Mouse (Mus musculus) right cerebral cortex, postnatal 4 days (tissue): ENCODE measurements around the gene Papss2.
"Not testable (repeated sequence)": the region's sequence is repeated elsewhere in the genome, so short reads cannot be mapped to it uniquely, and the experiment has no call there.

Experiments
- DNase-seq: peaks from one replicate; pipeline ENCODE4 v3.0.0-alpha.2; 2022

Gene Papss2

GRCm38 (mm10) chr19:32641995-32642394 is 46.4 kb downstream of the Papss2 start:
- DNase-seq, result no peak

GRCm38 (mm10) chr19:32643642-32644041 is 48.1 kb downstream of the Papss2 start:
- no peak for DNase-seq

DNA sequence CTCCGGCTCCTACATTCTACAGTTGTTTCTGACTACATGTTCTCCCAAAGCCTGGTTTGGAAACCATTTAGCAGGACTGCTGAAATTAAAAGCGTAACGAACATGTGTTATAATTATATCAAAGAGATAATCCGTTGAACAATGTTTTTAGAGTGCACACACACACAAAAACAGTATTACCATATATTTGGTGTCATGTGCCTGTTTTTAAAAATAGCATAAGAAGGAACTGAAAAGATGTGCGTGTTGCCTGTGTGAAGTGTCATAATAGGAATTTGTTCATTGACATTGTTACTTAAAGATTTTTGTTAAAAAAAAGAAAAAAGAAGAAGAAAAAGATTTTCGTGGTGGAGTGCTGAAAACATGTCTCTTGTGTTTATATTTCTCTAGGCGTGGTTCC is 50.3 kb downstream of the Papss2 start:
- no peak for DNase-seq

GRCm38 (mm10) chr19:32646382-32646781 is 50.8 kb downstream of the Papss2 start:
- DNase-seq, result no peak

GRCm38 (mm10) chr19:32648019-32648571 is 52.5 kb downstream of the Papss2 start:
- no peak for DNase-seq

- DNase-seq, result no peak
Measured at GRCm38 (mm10) chr19:32651046-32651445, 55.5 kb downstream of the Papss2 start.

DNA sequence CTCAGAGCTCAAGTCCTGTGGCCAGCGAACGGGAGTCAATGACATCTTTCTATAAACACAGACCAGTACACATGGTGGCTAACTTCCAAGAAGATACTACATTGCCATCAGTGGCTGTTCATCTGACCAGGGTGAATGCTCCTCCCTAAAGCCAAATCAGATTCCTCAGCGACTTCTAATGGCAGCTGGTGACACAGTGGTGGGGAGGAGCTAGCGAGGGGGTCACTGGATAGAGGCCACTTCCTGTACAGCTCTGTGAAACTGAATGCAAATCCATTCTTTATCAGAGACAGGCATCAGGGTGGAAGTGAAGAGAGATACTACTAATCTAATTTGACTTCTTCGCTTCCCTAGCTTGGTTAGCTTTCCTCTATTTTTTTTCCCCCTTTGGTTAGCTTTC is 57.5 kb downstream of the Papss2 start:
- DNase-seq, result no peak

- DNase-seq, result no peak
Measured at GRCm38 (mm10) chr19:32653630-32654362, 58.2 kb downstream of the Papss2 start.

- DNase-seq, result no peak
Measured at GRCm38 (mm10) chr19:32659346-32659745, 63.8 kb downstream of the Papss2 start.

DNA sequence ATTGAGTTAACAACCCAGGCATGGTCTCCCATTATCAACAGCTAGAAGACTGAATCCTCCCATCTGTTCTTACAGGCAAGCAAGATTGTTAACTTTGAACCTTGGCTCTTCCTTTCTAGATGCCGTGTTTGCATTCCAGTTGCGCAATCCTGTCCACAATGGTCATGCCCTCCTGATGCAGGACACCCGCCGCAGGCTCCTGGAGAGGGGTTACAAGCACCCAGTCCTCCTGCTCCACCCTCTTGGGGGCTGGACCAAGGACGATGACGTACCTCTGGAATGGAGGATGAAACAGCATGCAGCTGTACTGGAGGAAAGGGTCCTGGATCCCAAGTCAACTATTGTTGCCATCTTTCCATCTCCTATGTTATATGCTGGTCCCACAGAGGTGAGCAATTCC is 67.3 kb downstream of the Papss2 start:
- no peak for DNase-seq

- DNase-seq, result no peak
Measured at GRCm38 (mm10) chr19:32665243-32665642, 69.7 kb downstream of the Papss2 start.

- DNase-seq, result not testable (repeated sequence)
Measured at GRCm38 (mm10) chr19:32667830-32668229, 72.2 kb downstream of the Papss2 start.

DNA sequence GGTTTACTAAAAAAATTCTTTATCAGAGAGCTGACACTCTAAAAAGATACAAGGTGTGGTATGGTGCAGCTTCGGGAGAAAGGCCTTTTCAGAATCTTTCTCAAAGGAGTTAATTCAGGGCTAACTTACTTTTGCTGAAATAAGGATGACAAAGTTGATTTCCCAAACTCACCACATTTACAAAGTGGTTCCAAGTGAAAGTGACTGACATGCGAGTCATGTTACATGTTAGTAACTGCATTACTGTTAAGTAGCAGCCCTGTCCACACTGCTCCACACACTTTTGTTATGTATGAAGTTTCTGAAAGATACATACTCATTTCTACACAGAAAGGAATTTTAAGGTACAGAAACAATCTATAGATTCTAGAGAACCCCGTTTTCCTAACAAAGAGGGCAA is 80.2 kb downstream of the Papss2 start:
- no peak for DNase-seq

DNA sequence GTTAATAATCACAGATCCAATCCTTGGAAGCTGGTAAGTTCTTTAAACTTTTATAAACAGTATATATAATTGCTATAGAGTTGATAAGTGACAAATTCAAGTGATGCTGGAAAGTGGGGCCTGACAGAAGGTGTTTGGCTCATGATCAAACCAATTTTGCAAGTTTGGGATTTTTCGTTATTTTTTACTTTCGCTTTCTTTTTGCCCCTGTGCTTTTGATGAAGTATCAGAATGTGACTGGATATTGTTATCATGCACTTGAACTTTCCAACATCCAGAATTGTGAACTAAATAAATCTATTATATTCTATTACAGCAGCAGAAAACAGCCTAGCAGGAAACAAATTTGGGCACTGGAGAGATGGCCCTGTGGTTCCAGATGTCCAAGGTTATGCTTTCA is 85.3 kb downstream of the Papss2 start:
- no peak for DNase-seq

GRCm38 (mm10) chr19:32683081-32683480 is 87.5 kb downstream of the Papss2 start:
- no peak for DNase-seq

DNA sequence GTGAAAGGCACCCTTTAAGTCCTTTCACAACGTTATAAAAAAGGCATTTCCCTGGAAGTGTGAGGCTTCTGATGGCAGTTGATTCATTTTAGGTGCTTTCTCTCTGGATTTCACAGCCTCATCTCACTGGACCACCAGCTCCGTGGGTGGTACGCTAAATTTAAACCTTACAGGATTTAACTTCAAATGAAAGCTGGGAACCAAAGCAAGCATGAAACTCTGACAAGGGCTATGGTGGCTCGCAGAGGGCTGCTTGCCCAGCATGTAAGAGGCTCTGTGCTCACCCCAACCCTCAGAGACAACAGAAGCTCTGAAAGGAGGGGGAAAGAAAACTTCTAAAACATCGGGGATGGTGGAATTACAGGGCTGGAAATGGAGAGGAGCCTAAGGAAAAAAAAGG is 92.1 kb downstream of the Papss2 start:
- no peak for DNase-seq

DNA sequence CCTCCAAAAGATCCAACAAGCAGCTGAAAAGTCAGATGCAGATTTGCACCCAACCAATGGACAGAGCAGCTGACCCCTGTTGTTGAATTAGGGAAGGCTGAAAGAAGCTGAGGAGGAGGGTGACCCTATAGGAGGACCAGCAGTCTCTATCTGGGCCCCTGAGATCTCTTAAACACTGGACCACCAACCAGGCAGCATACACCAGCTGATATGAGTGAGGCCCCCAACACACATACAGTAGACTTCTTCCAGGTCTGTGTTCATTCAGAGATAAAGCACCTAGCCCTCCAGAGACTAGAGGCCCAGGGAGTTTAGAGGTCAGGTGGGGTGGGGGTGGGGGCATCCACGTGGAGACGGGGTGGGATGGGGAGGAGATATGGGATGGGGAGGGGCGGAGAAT is 92.6 kb downstream of the Papss2 start:
- DNase-seq, result not testable (repeated sequence)

DNA sequence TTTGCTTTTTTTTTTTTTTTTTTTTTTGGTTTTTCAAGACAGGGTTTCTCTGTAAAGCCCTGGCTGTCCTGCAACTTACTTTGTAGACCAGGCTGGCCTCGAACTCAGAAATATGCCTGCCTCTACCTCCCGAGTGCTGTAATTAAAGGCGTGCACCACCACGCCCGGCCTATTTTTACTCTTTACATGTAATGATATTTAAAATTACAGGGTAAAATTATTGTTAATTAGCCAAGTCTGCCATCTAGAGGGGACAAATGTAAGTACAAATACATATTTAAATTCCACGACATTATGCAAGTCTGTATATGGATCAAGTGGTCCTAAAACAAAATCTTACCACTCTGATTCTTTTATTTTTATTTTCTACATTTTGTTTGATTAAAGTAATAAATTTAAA is 94.1 kb downstream of the Papss2 start:
- DNase-seq, result no peak

DNA sequence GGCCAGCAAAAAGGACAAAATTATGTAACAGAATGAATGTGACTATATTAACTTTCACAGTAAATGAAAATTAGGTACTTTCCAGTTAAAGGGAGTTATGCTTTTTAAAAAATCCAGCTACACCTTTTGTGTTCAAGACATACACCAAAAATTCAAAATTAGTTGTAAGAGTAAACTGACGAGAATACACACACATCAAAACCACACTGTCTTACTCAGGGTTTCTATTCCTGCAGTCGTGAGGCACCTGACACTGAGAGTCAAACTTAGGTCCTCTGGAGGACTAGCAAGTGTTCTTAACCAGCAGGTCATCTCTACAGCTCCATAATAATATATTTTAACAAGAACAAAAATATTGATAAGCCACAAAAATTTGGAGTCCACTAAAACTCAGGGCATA is 101.1 kb downstream of the Papss2 start:
- no peak for DNase-seq

GRCm38 (mm10) chr19:32702191-32702590 is 106.6 kb downstream of the Papss2 start:
- DNase-seq, result no peak

DNA sequence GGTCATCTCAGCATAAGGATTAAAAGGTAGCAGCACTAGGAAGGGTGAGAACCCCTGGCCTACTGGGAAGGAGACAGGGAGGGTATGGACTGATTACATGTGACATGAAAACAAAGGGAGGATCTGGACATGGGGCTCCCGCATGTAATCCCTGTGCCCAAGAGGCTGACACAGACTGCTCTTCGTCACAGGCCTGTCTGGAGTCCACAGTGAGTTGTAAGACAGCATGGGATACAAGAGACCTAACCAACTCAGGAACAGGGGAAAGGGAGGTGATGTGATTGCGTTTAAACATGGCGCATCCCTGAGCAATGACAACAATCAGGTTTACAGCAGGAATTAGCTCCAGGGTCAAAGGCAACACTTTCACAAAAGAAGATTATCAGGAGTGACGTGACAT is 113.4 kb downstream of the Papss2 start:
- no peak for DNase-seq

- no peak for DNase-seq
Measured at GRCm38 (mm10) chr19:32710288-32710687, 114.7 kb downstream of the Papss2 start.

GRCm38 (mm10) chr19:32711761-32712541 is 116.4 kb downstream of the Papss2 start:
- DNase-seq, result peak; percentile 96

DNA sequence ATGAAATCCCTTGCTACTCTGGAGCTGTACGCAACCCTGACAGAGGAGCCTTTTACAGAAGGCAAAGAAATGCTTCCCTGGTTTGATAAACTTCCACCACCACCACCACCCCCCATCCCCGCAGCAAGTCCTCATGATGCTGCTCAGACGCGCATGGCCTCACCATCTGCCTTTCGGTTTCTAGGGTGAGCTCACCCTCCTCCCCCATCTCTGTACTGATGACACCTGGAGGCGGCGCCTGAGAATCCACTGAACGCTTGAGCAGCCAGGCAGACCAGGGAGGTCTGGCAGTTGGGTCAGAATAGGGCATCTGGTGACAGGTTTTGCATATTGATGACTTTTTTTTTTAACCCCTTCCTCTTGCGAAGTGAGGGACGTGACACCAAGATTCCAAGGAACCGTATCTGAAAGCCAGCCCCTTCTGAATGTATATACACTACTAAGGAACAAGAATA is 117.0 kb downstream of the Papss2 start:
- peak; percentile 60 for DNase-seq
